ENCODE assay signal across 8 mouse cellular contexts in the genomic region with DNA sequence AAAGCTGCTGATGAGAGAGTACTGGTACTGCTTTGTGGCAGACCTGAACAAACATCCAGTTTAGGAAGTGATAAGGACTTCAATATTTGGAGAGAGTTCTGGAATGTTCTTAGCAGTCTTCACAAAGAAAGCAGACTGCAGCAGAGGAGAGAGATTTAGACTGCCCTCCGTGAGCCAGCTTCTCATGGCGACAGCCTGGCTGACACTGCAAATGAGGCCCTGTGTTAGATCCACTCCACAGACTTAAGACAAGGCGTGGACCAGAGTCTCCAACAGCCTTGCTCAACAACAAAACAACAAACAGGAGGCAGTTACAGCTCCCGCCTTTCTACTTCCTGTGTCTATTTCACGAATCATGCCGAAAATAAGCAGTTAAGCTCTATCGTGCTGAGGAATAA.
DNase-seq lines count a peak whose midpoint lies in the region; ATAC-seq lines count a peak whose summit lies in the region.

No protein-coding gene starts in this region.

- H3K27me3 ChIP-seq in liver, embryonic 11.5 days (replicated peaks; ENCODE audit: control insufficient read depth, insufficient read depth, low read length): 0 out of 2 replicates have a peak, but pooled peaks cover 3% of the 10 kb centered on the region
- no peaks in the 10 kb centered on the region for H3K27me3 ChIP-seq in forebrain, embryonic 14.5 days (replicated peaks; ENCODE audit: control insufficient read depth, insufficient read depth, low read length)
- no peaks in the 10 kb centered on the region for H3K27me3 ChIP-seq in limb, embryonic 10.5 days (ENCODE audit: low read depth, poor library complexity, severe bottlenecking)
- no peaks in the 10 kb centered on the region for H3K27me3 ChIP-seq in neural tube, embryonic 12.5 days (replicated peaks)

- no peaks in the 10 kb centered on the region for H3K4me1 ChIP-seq in liver, embryonic 11.5 days (replicated peaks; ENCODE audit: control insufficient read depth, insufficient read depth, low read length)
- H3K4me1 ChIP-seq in forebrain, embryonic 14.5 days (ENCODE audit: control insufficient read depth, insufficient read depth, low read length): no peaks in the 10 kb centered on the region; the same call in 1 of the 2 replicates
- peaks cover 13% of the 10 kb centered on the region for H3K4me1 ChIP-seq in limb, embryonic 10.5 days
- peaks cover 7% of the 10 kb centered on the region; the same call in 1 of the 2 replicates for H3K4me1 ChIP-seq in neural tube, embryonic 12.5 days

- ATAC-seq in liver, embryonic 11.5 days (replicated peaks; ENCODE audit: low FRiP score): no peak
- 0 out of 2 replicates have a peak, but pooled peaks have one; percentile 21 for ATAC-seq in forebrain, embryonic 14.5 days
- ATAC-seq in neural tube, embryonic 12.5 days (ENCODE audit: low FRiP score, low read depth): no peak
- no peak for ATAC-seq in erythroid progenitor cell, adult 5-6 weeks (replicated peaks; ENCODE audit: low FRiP score, poor library complexity, severe bottlenecking)

- WGBS in liver, embryonic 11.5 days: 61% methylated on average over 7 of the region's 7 CpGs
- WGBS in forebrain, embryonic 14.5 days: 57% methylated on average over 7 of the region's 7 CpGs
- 68% methylated on average over 7 of the region's 7 CpGs for WGBS in limb, embryonic 10.5 days
- 73% methylated on average over 7 of the region's 7 CpGs for WGBS in neural tube, embryonic 12.5 days

- H3K36me3 ChIP-seq in liver, embryonic 11.5 days (ENCODE audit: control insufficient read depth, insufficient read depth, low read length): no peaks in the 10 kb centered on the region
- no peaks in the 10 kb centered on the region for H3K36me3 ChIP-seq in forebrain, embryonic 14.5 days (ENCODE audit: control insufficient read depth, insufficient read depth, low read length)
- H3K36me3 ChIP-seq in limb, embryonic 10.5 days: no peaks in the 10 kb centered on the region
- H3K36me3 ChIP-seq in neural tube, embryonic 12.5 days: no peaks in the 10 kb centered on the region

- no peaks in the 10 kb centered on the region for H3K9me3 ChIP-seq in liver, embryonic 11.5 days (ENCODE audit: control insufficient read depth, low read length)
- no peaks in the 10 kb centered on the region for H3K9me3 ChIP-seq in forebrain, embryonic 14.5 days (replicated peaks; ENCODE audit: control insufficient read depth, low read length)
- no peaks in the 10 kb centered on the region for H3K9me3 ChIP-seq in limb, embryonic 10.5 days (replicated peaks)
- no peaks in the 10 kb centered on the region for H3K9me3 ChIP-seq in neural tube, embryonic 12.5 days

- H3K4me3 ChIP-seq in liver, embryonic 11.5 days (ENCODE audit: low read depth, low read length): no peak overlapping the region
- H3K4me3 ChIP-seq in forebrain, embryonic 14.5 days (ENCODE audit: low read depth, low read length): no peak overlapping the region
- H3K4me3 ChIP-seq in limb, embryonic 10.5 days: no peak overlapping the region
- H3K4me3 ChIP-seq in neural tube, embryonic 12.5 days: no peak overlapping the region

- no peak overlapping the region for H3K27ac ChIP-seq in liver, embryonic 11.5 days (ENCODE audit: low read depth, low read length)
- no peak overlapping the region for H3K27ac ChIP-seq in forebrain, embryonic 14.5 days (ENCODE audit: low read depth, low read length)
- H3K27ac ChIP-seq in limb, embryonic 10.5 days: peak overlapping the region; percentile 80
- no peak overlapping the region for H3K27ac ChIP-seq in neural tube, embryonic 12.5 days

- no peak overlapping the region for H3K9ac ChIP-seq in liver, embryonic 11.5 days (ENCODE audit: low read depth, low read length)
- H3K9ac ChIP-seq in forebrain, embryonic 14.5 days (ENCODE audit: low read length): peak overlapping the region; percentile 46; the same call in 1 of the 2 replicates
- no peak overlapping the region for H3K9ac ChIP-seq in neural tube, embryonic 12.5 days

- no peak for DNase-seq in liver, embryonic 11.5 days (ENCODE audit: low spot score)
- DNase-seq in liver: no peak
- DNase-seq in forebrain, embryonic 14.5 days (ENCODE audit: low spot score): no peak
- no peak for DNase-seq in limb, embryonic 10.5 days (ENCODE audit: low spot score)
- no peak for DNase-seq in spleen, adult 18-20 months
- no peak for DNase-seq in ovary, postnatal 14 days (ENCODE audit: low spot score)

- peak overlapping the region; percentile 54; the same call in 1 of the 2 replicates for H3K4me2 ChIP-seq in liver, embryonic 11.5 days
- H3K4me2 ChIP-seq in forebrain, embryonic 14.5 days (ENCODE audit: low read length): peak overlapping the region; percentile 56
- H3K4me2 ChIP-seq in neural tube, embryonic 12.5 days (replicated peaks): peak overlapping the region; percentile 59
